Mouse (Mus musculus): ENCODE measurements at regions not wholly inside any gene's neighbourhood (a gene's known extent, or its start where the extent isn't known, plus 50 kb on each side); places are given as distances from the start of the nearest gene placed in this dataset.

GRCm38 (mm10) chr1:107811136-107811535 is 221.3 kb downstream of the Serpinb8 start:
- TF ChIP-seq CTCF (IDR thresholded peaks at IDR 0.05; ENCODE audit: borderline replicate concordance, insufficient read depth, low read length) (no peak), POLR2A (IDR thresholded peaks at IDR 0.05; ENCODE audit: low read depth, low read length) (no peak)
